Mouse (Mus musculus) kidney, adult 11 months (tissue): ENCODE measurements at regions not wholly inside any gene's neighbourhood (a gene's known extent, or its start where the extent isn't known, plus 50 kb on each side); places are given as distances from the start of the nearest gene placed in this dataset.

ENCODE experiments used
- DNase-seq: peaks from one replicate; pipeline ENCODE4 v3.0.0; 2022

- no peak for DNase-seq
Measured at GRCm38 (mm10) chr1:184605666-184606065, 126.8 kb downstream of the Hlx start.

DNA sequence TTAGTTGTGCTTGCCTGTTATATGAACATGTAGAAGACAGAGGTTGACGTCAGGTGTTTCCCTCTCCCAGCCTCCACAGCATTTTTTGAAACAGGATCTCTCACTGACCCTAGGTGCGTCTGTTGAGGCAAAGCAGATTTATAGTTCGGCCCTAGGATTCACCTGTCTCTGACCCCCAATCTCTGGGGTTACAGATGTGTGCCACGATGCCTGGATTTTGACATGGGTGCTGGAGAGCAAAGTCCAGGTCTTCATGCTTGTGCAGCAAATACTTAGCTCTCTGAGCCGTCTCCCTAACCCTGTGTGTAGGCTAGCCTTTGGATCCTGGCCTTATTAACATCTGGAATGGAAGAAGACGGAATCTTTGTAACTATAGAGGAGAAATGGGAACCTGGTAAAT lies 129.3 kb downstream of the Hlx start:
- no peak for DNase-seq

DNA sequence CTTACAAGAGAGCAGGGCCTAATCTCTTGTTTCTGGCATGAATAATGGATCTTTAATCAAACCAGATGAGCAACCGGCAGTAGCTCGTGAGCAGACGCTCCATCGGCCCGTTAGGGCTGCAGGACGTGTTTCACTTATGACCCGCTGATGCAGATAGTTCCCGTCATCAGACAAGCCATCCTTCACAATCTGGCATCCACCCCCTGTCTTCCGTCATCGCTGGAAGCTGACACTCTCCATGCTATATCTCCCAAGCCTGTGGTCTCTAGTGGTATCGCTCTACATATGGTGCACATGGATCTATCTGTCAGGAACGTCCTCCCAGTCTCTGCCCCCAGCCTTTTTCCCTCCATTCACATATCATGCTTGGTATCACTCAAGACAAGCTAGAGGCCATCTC lies 137.0 kb downstream of the Hlx start:
- DNase-seq, result no peak

- no peak for DNase-seq
Measured at GRCm38 (mm10) chr1:184590634-184591033, 141.8 kb downstream of the Hlx start.

- DNase-seq, result no peak
Measured at GRCm38 (mm10) chr1:184589277-184589676, 143.1 kb downstream of the Hlx start.

DNA sequence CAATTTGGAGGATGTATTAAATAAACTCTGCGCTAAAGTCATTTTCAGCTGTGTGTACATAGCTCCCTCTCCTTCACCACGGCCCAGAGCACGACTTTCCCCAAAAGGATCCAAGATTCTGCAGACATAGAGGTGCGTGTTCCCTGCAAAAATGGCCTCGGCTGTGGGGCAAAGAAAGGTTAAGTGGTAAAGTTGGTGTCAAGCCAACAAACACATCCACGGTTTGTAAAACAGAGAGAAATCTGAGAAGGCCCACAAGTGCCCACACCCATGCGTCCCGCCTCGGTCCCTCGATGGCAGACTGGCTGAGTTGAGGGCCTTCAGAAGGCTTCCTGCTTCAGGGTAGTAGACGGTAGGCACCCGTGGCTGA lies 147.9 kb downstream of the Hlx start:
- DNase-seq, result no peak

DNA sequence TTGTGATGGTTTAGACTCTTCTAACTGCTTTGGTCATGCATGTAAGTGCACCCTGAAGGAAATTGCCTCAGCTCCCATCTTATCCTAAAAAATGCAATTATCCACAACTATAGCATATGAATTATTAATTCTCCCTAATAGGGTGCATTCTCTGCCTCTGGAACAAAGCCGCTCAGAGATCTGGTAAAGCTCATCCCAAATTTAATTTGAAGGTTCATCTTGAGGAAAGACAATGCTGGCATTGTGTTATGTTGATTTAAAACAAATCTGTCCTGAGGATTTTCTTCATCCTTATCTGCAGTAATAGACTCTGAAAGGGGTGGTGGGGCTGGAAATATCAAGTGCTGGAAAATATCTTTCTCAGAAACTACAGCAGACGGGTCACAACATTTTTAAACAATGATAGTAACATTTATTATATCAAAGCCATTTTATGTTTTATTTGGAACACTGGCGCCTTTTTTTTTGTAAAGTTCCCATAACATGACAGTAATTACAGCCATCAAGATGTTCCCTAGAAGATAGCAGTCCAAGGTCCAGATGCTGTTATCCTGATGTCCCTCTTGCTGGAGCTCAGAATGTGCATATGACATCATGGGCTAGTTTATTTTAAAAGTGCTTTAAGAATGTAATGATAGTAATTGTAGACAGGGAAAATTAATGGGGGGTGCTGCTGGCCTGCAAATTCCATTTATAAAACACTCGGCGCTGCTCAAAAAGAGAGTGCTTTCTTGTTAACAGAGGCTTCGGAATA lies 148.5 kb downstream of the Hlx start:
- DNase-seq, result no peak

- no peak for DNase-seq
Measured at GRCm38 (mm10) chr1:184579475-184579874, 152.9 kb downstream of the Hlx start.

DNA sequence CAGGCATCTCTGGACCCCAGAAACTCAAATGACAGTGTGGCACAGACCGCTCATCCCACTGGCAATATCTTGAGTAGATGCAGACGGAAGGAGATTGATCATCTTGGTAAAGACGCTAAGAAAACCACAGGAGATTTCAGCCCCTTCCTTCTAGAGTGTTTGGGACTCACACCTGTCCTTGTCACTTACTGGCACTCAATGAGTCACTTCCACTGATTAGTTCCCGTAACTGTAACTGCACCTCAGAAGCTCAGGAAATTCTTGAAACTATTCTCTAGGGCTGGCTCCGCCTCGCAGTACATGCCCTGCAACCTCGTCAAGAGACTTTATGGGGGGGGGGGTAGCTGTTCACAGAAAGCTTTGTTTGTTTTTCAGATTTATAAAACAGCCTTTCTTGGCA lies 155.9 kb downstream of the Hlx start:
- no peak for DNase-seq

DNA sequence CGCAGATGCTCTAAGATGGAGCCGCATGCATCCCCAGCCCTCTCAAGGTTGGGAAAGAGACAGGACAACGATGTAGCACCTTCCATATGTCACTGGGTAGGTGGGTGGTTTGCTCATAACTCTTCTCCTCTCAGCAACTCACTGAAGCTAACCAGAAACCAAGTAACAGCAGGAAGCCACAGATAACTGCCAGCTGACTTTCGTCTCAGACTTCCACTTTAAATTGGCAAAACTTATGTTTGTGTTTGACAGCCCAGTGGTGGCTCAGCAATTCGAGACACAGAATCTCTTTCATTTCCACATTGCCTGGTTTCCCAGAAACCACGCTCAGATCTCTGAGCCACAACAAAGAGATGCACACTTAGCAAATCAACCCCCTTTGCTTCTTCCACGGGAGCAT lies 159.1 kb downstream of the Hlx start:
- no peak for DNase-seq

- no peak for DNase-seq
Measured at GRCm38 (mm10) chr1:184570681-184571080, 161.7 kb downstream of the Hlx start.

DNA sequence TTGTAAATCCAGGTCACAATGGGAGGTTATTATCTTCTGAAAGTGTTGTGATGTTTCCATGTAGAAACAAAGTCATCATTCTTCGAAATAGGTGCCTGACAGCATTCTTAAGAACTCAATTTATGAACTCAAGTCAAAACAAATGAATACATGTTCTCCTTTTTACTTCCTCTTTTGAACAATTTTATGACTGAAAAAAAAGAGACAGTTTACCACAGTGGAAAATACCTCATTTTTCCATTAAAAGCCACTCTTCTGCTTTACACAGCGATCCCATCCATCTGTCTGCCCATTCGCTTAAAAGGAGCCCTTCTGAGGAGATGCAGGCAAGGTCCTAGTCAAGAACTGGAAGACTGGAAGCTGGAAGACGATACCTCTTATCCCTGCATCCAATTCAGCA lies 169.5 kb downstream of the Hlx start:
- no peak for DNase-seq

- no peak for DNase-seq
Measured at GRCm38 (mm10) chr1:184562239-184562638, 170.2 kb downstream of the Hlx start.

DNA sequence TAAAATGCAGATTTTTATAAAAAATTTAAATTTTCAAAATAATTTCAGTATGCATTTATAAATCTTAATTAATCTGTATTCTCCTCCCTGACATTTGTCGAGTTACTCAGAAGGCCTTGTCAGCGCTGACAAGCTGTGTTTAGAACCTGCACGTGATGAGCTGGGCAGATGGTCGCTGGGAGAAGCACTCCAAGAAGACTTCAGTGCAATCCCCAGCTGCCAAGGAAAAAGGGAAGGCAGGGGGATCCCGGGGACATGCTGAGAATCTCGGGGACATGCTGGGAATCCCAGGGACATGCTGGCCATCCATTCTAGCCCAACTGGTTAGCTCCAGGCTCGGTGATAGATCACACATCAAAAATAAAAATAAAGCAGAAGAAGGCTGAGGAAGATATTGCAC lies 172.9 kb downstream of the Hlx start:
- no peak for DNase-seq

DNA sequence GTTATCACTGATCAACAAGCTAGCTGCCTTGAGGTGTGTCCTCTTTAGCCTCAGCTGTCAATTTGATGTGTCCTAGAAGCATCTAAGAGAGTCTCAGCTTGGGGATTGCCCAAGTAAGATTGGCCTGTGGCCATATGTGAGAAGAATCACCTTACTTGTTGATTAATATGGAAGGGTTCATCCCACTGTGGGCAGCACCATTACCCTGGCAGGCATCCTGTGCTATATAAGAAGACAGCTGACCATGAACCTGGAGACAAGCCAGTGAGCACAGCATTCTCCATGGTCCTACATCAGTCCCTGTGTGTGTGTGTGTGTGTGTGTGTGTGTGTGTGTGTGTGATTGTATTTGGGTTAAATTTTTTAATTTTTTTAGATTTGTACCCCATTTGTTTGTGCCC lies 178.6 kb downstream of the Hlx start:
- no peak for DNase-seq

DNA sequence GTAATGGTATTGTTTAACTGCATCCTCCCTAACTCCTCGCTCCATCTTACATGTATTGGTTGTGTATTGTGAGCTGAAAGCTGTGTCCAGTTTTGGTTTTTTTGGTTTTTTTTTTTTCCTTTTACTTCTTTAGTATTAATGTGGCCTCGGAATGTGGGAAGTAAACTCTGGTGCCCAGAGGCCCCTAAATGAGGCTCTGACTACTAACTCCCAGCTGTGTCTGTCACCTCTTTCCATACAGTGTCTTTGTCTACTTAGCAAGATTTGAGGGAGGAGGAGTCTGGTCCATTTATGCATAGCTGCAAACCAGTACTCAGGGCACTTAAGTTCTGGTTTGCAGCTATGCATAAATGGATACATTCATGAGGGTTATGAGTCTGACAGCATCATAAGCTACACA lies 181.9 kb downstream of the Hlx start:
- no peak for DNase-seq

DNA sequence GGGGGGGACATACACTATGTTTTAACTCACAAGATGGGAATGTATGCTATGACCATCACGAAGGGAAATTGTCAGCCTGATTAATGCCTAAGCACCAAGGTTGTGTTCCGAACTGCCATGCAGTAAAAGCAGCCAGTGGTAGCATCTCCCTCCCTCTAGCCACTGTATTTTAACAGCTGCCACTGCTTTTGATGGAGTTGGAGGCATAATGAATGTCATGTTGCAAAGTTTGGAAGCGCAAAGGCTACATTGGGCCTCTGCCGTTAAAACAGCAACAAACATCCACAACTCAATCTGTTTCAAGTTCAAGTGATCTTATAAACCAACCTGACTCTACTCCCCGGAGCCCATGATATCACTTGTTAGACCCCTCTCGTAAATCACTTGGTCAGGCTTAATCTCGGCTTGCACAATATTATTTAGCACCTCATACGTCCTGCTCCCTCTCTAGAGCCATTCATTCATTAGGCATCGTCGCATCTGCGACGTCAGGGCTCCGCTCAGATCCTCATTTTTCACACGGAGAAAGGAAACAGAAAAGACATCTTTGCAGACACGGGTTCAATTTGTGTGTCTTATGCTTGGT lies 184.7 kb downstream of the Hlx start:
- DNase-seq, result no peak

- DNase-seq, result no peak
Measured at GRCm38 (mm10) chr1:184546140-184546661, 186.2 kb downstream of the Hlx start.

DNA sequence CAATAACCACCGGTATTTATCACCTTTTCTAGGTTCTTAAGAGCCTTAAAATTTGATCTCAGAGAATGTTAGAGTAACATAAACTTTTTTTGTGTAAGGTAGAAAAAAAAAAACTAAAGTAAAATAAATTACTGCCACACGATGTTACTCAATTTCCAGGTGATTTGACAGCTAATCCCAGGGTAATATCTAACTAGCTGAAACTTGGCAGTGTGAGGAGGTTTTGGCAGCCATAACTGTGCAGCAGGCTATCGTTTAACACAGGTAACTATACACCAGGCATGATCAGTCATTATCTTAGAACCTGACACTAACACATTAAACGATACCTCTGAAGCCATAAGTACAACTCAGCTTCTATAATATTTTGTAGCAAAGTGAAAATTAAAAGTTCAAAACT lies 187.3 kb downstream of the Hlx start:
- peak; percentile 3 for DNase-seq

DNA sequence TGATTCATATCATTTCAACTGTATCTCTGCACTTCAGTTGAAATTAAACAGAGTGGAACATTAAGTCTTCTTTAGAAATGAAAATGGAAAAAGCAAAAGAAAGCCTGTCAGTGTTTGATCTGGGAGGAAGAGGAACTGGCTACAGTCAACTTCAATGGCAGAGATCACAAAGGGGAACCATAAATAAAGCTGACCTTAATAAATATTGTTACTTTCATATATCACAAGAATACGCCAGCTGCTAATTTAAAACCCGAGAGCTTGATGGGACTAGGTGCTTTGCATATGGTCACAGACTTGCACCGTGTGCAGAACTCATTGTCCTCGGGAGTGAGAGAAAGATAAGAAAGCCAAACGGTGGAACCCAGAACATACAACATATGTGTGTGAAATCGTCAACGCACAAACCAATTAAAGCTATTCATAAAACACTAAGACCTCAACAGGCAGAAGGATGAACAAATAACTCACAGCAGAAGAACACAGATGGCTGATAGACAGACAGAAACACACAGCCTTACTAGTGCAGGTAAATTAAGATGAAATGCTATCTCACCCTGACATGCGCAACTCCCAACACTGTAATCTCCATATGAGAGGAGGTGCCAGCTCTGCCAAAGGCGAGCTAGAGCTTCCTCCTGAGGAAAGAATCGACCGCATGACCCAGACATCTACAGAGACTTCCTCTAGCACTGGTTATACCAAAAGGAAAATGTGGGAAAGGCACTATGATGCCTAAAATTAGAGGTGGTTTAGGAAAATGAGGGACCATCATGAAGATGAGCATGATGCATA lies 189.9 kb downstream of the Hlx start:
- no peak for DNase-seq

GRCm38 (mm10) chr1:184539818-184540217 lies 192.6 kb downstream of the Hlx start:
- DNase-seq, result no peak

DNA sequence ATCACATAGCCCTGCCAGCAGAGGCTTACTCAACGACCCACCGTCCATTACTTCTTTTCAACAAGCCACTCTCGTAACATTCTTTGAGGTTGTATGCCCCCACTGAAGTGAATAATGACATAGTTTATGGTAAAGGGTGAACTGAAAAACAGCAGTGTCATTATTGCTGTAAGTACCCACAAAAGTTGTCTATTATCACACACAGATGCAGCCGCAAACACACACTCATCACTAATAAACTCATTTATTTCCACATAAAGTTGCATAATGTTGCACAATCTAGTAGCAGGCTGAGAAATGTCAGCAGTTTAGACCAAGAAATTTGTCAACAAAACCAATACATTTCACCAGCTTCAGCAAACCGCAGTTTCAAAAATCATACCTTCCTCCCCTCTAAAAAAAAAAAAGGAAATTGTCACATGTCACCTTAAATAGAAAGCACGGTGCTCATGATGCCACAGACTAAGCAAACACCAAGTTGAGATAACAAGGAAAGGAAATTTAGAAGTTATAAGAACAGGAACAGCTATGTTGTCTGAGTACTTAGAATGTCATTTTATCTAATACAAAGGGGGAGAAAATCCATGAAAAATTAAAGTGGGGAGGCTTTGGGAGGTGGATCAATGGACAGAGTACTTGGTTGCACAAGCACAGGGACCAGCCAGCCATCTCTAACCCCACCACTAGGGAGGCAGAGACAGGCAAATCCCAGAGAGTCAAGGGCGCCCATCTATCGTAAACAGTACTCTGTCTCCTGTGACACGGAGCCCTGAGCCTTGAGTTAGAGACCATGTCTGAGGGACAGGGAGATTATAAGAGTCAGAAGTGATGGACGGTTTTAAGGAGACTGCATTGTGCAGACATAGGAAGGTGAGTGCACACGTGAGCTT lies 195.9 kb downstream of the Hlx start:
- no peak for DNase-seq

- DNase-seq, result no peak
Measured at GRCm38 (mm10) chr1:184535691-184536090, 196.7 kb downstream of the Hlx start.
